Mouse (Mus musculus) neural tube, embryonic 14.5 days (tissue): ENCODE measurements around the gene Zbtb16. TPM values are rescaled to one million over a fixed set of nuclear protein-coding genes. Genes with fewer than 3 reads are reported as not detected.

Experiments used
- ATAC-seq: fragments of 200-750 bp; cut with Nextera tagmentation; 2 replicates; pipeline ENCODE4 v1.8.0; 2017; ENCODE audit warnings: low read depth, mild to moderate bottlenecking, moderate TSS enrichment, moderate library complexity
- H3K27ac ChIP-seq: fragments of 300-500 bp; sonication (generic); 2 replicates; pipeline ENCODE4 v1.5.1; 2014; ENCODE audit warnings: low read depth, mild to moderate bottlenecking, control low read depth, low read length, moderate library complexity, mixed read lengths
- H3K27me3 ChIP-seq: fragments of 300-500 bp; sonication (generic); 2 replicates; pipeline ENCODE4 v1.6.1; 2014; ENCODE audit warnings: low read length; ENCODE audit not compliant: control insufficient read depth, insufficient read depth
- H3K36me3 ChIP-seq: fragments of 300-500 bp; sonication (generic); 2 replicates; pipeline ENCODE4 v1.6.1; 2014; ENCODE audit warnings: low read length, mixed read lengths; ENCODE audit not compliant: control insufficient read depth, insufficient read depth
- H3K4me1 ChIP-seq: fragments of 300-500 bp; sonication (generic); 2 replicates; pipeline ENCODE4 v1.6.1; 2014; ENCODE audit warnings: low read length; ENCODE audit not compliant: control insufficient read depth, insufficient read depth
- H3K4me2 ChIP-seq: fragments of 300-500 bp; sonication (generic); 2 replicates; pipeline ENCODE4 v1.6.1; 2014; ENCODE audit warnings: mild to moderate bottlenecking, low read depth, low read length, control low read depth
- H3K4me3 ChIP-seq: fragments of 300-500 bp; sonication (generic); 2 replicates; pipeline ENCODE4 v1.5.1; 2014; ENCODE audit warnings: low read depth, low read length, control low read depth, mixed read lengths
- H3K9ac ChIP-seq: fragments of 300-500 bp; sonication (generic); replicated peaks from 2 replicates; pipeline ENCODE4 v1.6.1; 2014; ENCODE audit warnings: low read depth, mild to moderate bottlenecking, control low read depth, low read length, mixed read lengths
- H3K9me3 ChIP-seq: fragments of 300-500 bp; sonication (generic); 2 replicates; pipeline ENCODE4 v1.6.1; 2016; ENCODE audit warnings: low read length; ENCODE audit not compliant: control insufficient read depth
- WGBS: fragments of 180-500 bp; shearing (Covaris S2); extraction: QIAGEN DNeasy Blood & Tissue Kit; methylation state at CpG from one replicate; pipeline ENCODE4 v1.1.7; 2014; 5-methylcytosine and 5-hydroxymethylcytosine counted together
- polyA plus RNA-seq: library from polyadenylated mRNA; unstranded; fragments of >200 nt; fragmentation: Nextera tagmentation; extraction: Ambion mirVana; gene quantifications from 2 replicates; pipeline ENCODE4 v1.2.1, GENCODE M21; 2014

The Zbtb16 gene
- polyA plus RNA-seq, 1 experiment from 2014 or later = 12.0 TPM

DNA sequence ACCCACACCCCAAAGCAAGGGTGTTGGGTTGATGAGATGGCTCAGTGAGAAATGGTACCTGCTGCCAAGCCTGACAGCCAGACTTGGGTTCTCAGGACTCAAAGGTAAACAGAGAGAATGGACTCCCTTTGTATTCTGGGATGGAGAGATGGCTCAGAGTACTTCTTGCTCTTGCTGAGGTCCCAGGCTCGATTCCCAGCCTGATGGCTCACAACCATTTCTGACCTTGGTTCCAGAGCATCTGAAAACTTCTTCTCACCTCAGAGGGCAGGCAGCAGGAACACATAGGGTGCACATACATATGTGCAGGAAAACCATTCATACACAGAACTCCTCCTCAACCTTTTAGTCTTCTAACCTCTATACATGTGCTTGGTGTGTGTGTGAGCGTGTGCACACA, 185.2 kb downstream of the Zbtb16 start:
- no peak overlapping the region for H3K27ac ChIP-seq
- no peak overlapping the region for H3K9ac ChIP-seq
- no peak for ATAC-seq
- no peak overlapping the region for H3K4me3 ChIP-seq
- no peak overlapping the region for H3K4me2 ChIP-seq
- no peaks in the 10 kb centered on the region for H3K9me3 ChIP-seq
- 78% methylated on average over 2 of the region's 2 CpGs for WGBS
- no peaks in the 10 kb centered on the region for H3K27me3 ChIP-seq
- H3K36me3 ChIP-seq = no peaks in the 10 kb centered on the region
- H3K4me1 ChIP-seq = peaks cover 19% of the 10 kb centered on the region

DNA sequence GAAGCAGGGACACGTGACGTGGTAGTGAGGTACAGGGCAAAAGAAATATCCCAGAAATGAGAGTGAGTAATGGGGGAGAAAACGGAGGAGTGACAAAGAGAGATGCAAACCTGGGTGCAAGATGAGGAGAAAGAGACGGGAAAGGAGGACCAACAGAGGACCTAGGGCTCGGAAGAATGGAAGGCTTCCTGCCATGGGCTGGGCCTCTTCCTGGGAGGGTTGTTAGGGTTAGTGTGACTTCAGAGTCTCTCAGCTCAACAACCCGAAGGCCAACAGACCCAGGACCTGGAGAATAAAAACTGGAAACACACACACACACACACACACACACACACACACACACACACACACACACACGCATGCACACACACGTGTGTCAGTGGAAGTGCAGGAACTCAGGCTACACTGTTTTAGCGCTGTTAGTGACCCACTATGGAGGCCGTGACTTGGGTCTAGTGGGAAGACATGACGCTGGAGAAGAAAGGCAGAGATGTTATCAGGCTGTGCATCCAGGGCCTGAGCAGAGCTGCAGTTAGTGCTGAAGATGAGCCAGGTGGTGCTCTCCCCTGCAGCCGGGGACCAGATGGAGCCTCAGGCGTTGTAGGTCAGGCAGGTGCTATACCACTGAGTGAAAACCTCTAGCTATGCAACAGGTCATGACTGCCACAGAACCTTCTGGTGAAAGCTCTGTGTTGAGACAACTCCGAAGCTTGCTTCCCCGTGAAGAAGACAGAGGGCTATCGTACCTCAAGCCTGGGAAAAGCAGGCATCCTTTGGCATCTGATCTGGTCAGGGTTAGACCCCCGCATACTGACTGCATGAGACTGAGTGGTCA, 186.0 kb downstream of the Zbtb16 start:
- 35% methylated on average over 17 of the region's 17 CpGs for WGBS
- H3K4me3 ChIP-seq = no peak overlapping the region
- no peak for ATAC-seq

DNA sequence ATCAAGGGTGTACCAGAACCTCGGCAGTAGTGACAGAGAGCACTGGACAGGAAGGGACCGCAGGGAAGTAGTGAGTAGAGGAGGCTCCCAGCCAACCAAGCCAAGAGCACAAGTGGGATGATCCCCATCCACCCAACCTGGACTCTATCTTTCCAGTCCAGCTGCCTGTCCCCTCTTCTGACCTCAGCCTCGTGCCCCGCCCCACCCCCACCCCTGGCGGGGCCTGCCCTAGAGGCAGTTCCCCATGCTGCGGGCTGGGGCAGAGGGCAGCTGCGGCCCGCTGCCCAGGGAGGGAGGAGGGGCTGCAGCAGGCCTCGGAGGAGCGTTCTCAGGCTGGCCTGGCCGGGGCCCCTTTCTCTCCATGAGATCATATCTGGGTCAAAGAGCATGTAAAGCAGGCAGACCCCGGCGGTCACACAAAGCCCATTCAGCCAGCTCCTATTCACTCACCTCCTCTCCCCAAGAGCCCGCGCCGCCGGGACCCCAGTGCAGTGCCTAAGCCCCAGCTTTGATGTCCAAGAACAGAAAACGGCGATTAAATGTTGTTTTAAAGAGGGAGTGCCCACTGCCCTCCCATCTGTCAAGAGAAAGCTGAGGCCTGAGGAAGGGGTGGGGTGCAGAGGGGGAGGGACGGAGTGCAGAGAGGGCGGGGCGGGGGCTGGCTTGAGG, 186.8 kb downstream of the Zbtb16 start:
- 0 out of 2 replicates have a peak, but pooled peaks have one; percentile 28 for ATAC-seq
- Histone ChIP-seq H3K9ac (0 out of 2 replicates have a peak overlapping the region, but pooled peaks have one; percentile 16), H3K27ac (no peak overlapping the region), H3K36me3 (no peaks in the 10 kb centered on the region), H3K4me1 (peaks cover 19% of the 10 kb centered on the region), H3K4me2 (peak overlapping the region; percentile 36), H3K4me3 (no peak overlapping the region), H3K27me3 (no peaks in the 10 kb centered on the region), H3K9me3 (no peaks in the 10 kb centered on the region)
- WGBS = under 1% methylated on average over 22 of the region's 22 CpGs

More for the DNA sequence above, 186.0 kb downstream of the Zbtb16 start:
- H3K27ac ChIP-seq = no peak overlapping the region
- no peaks in the 10 kb centered on the region for H3K27me3 ChIP-seq
- no peaks in the 10 kb centered on the region for H3K36me3 ChIP-seq
- H3K4me1 ChIP-seq = peaks cover 19% of the 10 kb centered on the region
- no peaks in the 10 kb centered on the region for H3K9me3 ChIP-seq
- no peak overlapping the region for H3K9ac ChIP-seq
- H3K4me2 ChIP-seq = no peak overlapping the region

DNA sequence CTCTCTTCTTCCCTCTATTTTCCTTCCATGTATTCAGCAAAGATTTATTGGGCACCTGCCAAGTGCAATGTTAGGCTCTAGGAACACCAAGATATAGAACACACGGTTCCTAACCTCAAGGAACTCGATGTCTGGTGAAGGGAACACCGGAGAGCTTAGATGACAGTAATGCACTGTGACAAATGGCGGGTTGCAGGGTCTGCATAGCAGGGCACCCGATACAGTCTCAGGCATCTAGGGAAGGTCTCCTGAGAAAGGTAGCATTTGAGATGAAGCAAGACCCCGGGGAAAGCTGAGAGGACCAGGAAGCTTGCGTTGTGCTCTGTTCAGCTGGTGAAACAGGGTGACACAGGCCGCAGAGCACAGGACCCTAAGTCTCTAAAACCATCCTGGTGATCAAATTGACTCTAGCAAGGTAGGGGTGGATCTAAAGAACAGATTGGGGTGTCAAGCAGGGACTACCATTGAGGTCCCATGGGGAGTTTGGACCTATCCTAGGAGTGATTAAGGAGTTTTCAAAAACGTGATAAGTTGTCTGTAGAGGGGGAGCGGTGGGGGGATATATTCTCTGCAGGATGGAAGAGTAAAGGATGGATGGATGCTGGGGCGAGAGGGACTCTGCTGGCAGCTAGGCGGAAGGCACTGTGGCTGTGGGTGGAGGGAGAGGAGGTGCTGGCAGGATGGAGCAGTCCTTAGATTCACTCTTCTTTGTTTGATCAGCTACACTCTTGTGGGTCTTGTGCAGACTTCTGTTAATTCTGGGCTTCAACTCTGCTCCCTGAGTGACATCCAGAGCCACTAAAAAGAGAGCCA, 187.5 kb downstream of the Zbtb16 start:
- 0 out of 2 replicates have a peak, but pooled peaks have one; percentile 25 for ATAC-seq
- no peak overlapping the region for H3K9ac ChIP-seq
- H3K4me2 ChIP-seq = no peak overlapping the region; the same call in 1 of the 2 replicates
- WGBS = 30% methylated on average over 12 of the region's 12 CpGs
- H3K36me3 ChIP-seq = no peaks in the 10 kb centered on the region
- no peak overlapping the region for H3K4me3 ChIP-seq
- no peaks in the 10 kb centered on the region for H3K9me3 ChIP-seq
- H3K27me3 ChIP-seq = no peaks in the 10 kb centered on the region
- peaks cover 19% of the 10 kb centered on the region for H3K4me1 ChIP-seq
- no peak overlapping the region for H3K27ac ChIP-seq

DNA sequence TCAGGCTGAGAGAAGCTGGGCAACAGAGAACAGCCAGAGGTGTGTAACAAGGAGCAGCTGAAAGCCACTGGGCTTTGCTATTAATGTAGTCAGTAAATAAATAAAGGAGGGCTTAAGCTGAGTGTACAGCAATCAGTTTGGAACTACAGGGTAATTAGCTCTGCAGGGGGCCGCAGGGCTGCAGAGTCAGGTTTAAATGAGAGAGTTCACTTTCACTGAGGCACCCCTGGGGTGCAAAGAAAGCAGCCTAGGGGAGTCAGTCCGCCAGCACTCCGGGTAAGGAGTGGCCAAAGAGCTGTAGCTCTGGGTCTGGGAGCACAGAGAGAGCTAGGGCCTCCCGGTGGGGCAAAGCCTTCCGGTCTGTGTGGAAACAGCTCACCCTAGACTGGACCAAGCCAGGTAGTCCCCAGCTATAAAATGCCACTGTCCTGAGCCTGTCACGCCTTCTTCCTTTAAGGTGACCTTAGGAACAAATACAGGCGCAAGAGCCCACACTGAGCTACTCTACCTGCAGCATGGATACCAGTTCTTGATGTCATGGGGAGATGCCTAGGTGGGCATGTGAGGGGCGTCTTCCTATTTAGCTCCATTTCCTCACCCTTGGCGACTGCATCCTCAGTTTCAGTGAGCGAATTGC, 188.3 kb downstream of the Zbtb16 start:
- H3K4me2 ChIP-seq = no peak overlapping the region
- no peaks in the 10 kb centered on the region for H3K27me3 ChIP-seq
- no peak overlapping the region for H3K4me3 ChIP-seq
- no peak overlapping the region for H3K27ac ChIP-seq
- peaks cover 19% of the 10 kb centered on the region for H3K4me1 ChIP-seq
- H3K9ac ChIP-seq = no peak overlapping the region
- 19% methylated on average over 10 of the region's 10 CpGs for WGBS
- H3K36me3 ChIP-seq = no peaks in the 10 kb centered on the region
- H3K9me3 ChIP-seq = no peaks in the 10 kb centered on the region
- ATAC-seq = no peak

- ATAC-seq = no peak
- WGBS = 50% methylated on average over 16 of the region's 16 CpGs
- no peaks in the 10 kb centered on the region for H3K36me3 ChIP-seq
- H3K4me3 ChIP-seq = no peak overlapping the region
- H3K9ac ChIP-seq = no peak overlapping the region
- no peak overlapping the region for H3K4me2 ChIP-seq
- peaks cover 19% of the 10 kb centered on the region for H3K4me1 ChIP-seq
- H3K9me3 ChIP-seq = no peaks in the 10 kb centered on the region
- H3K27ac ChIP-seq = no peak overlapping the region
- no peaks in the 10 kb centered on the region for H3K27me3 ChIP-seq
These were observed 189.0 kb downstream of the Zbtb16 start for GRCm38 (mm10) chr9:48646781-48647647.

DNA sequence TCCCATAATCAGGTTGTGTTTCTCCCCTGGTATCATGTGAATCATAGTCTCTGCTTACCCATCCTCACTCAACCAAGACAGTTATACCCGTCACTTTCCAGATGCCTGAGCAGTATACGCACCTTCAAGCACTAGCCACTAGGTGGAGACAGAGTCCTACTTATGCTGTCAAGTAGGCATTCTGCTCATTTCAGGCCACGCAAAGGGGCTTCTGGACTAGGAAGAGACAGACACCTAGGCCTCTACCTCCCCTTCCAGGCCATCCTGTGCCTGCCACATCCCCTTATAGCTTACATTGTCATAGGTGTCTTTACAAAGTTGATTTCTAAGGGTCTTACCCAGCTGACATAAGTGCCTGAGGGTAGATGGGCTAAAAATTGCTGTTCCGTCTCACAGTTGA, 189.8 kb downstream of the Zbtb16 start:
- no peaks in the 10 kb centered on the region for H3K9me3 ChIP-seq

GRCm38 (mm10) chr9:48645648-48646126, 190.3 kb downstream of the Zbtb16 start:
- no peak overlapping the region for H3K9ac ChIP-seq
- no peak overlapping the region for H3K4me3 ChIP-seq
- no peaks in the 10 kb centered on the region for H3K9me3 ChIP-seq
- H3K4me2 ChIP-seq = no peak overlapping the region
- H3K27me3 ChIP-seq = no peaks in the 10 kb centered on the region
- ATAC-seq = no peak
- H3K4me1 ChIP-seq = peaks cover 19% of the 10 kb centered on the region
- H3K27ac ChIP-seq = no peak overlapping the region
- H3K36me3 ChIP-seq = no peaks in the 10 kb centered on the region
- 62% methylated on average over 4 of the region's 4 CpGs for WGBS

More for the DNA sequence above, 189.8 kb downstream of the Zbtb16 start:
- WGBS = 20% methylated on average over 4 of the region's 4 CpGs
- Histone ChIP-seq H3K4me1 (peaks cover 19% of the 10 kb centered on the region), H3K4me3 (no peak overlapping the region), H3K4me2 (no peak overlapping the region), H3K36me3 (no peaks in the 10 kb centered on the region), H3K27me3 (no peaks in the 10 kb centered on the region), H3K27ac (no peak overlapping the region), H3K9ac (no peak overlapping the region)
- ATAC-seq = peak; percentile 58; the same call in 1 of the 2 replicates
